In genomic region chr6:81731631-81732030, GRCm38 (mm10) we compare ENCODE assay signal across 28 mouse cellular contexts.
A peak's percentile ranks its signal among the peaks of the same experiment; 100 is the strongest.
DNase-seq lines count a peak whose midpoint lies in the region; ATAC-seq and TF ChIP-seq lines count a peak whose summit lies in the region.
"Had no signal": no experiment of that assay in that cellular context is flagged by ENCODE, and none has a peak within 500 bp of the region (broad histone marks: within the 10 kb centered on the region; RNA-seq: fewer than 3 reads in every experiment).

No protein-coding gene starts in this region.

- no peaks in the 10 kb centered on the region for H3K36me3 ChIP-seq in heart, postnatal 0 days (replicated peaks; ENCODE audit: control insufficient read depth, insufficient read depth, low read length)
- H3K36me3 ChIP-seq: embryonic facial prominence, embryonic 15.5 days; forebrain, embryonic 12.5 days; forebrain, embryonic 15.5 days; G1E; heart, embryonic 15.5 days; hindbrain, embryonic 12.5 days; hindbrain, embryonic 15.5 days had no signal

- TF ChIP-seq EP300 in heart, postnatal 0 days (IDR thresholded peaks at IDR 0.05; ENCODE audit: low read depth) = no peak

- 25% methylated on average over 4 of the region's 5 CpGs for WGBS in heart, postnatal 0 days

- H3K27me3 ChIP-seq in heart, postnatal 0 days (ENCODE audit: control insufficient read depth, insufficient read depth, low read length) = no peaks in the 10 kb centered on the region
- H3K27me3 ChIP-seq: CH12.LX; embryonic facial prominence, embryonic 15.5 days; forebrain, embryonic 12.5 days; forebrain, embryonic 15.5 days; heart, embryonic 15.5 days; hindbrain, embryonic 12.5 days; hindbrain, embryonic 15.5 days had no signal

- TF ChIP-seq CTCF in heart, postnatal 0 days (IDR thresholded peaks at IDR 0.05; ENCODE audit: low read depth) = no peak

- no peak overlapping the region for H3K4me2 ChIP-seq in heart, postnatal 0 days (ENCODE audit: low read depth, low read length)
- H3K4me2 ChIP-seq: embryonic facial prominence, embryonic 15.5 days; forebrain, embryonic 12.5 days; forebrain, embryonic 15.5 days; heart, embryonic 11.5 days; heart, embryonic 15.5 days; hindbrain, embryonic 12.5 days; hindbrain, embryonic 15.5 days had no signal

- no peak overlapping the region for H3K4me3 ChIP-seq in heart, postnatal 0 days (ENCODE audit: low read depth, low read length)
- H3K4me3 ChIP-seq: embryonic facial prominence, embryonic 15.5 days; erythroblast, embryonic 14.5 days; forebrain, embryonic 12.5 days; forebrain, embryonic 15.5 days; heart, adult 2 months; heart, embryonic 15.5 days; hindbrain, embryonic 12.5 days; hindbrain, embryonic 15.5 days had no signal

- H3K9me3 ChIP-seq in heart, postnatal 0 days (replicated peaks; ENCODE audit: control insufficient read depth, low read length) = no peaks in the 10 kb centered on the region
- H3K9me3 ChIP-seq: embryonic facial prominence, embryonic 15.5 days; forebrain, embryonic 12.5 days; forebrain, embryonic 15.5 days; heart, embryonic 15.5 days; hindbrain, embryonic 12.5 days; hindbrain, embryonic 15.5 days had no signal

- H3K4me1 ChIP-seq in heart, postnatal 0 days (ENCODE audit: control insufficient read depth, insufficient read depth) = no peaks in the 10 kb centered on the region
- H3K4me1 ChIP-seq: embryonic facial prominence, embryonic 15.5 days; forebrain, embryonic 12.5 days; forebrain, embryonic 15.5 days; heart, embryonic 15.5 days; hindbrain, embryonic 12.5 days; hindbrain, embryonic 15.5 days had no signal

- no peak overlapping the region for H3K27ac ChIP-seq in heart, postnatal 0 days (ENCODE audit: low read depth)
- H3K27ac ChIP-seq: embryonic facial prominence, embryonic 15.5 days; forebrain, embryonic 12.5 days; forebrain, embryonic 15.5 days; heart, adult 2 months; heart, embryonic 15.5 days; hindbrain, embryonic 12.5 days; hindbrain, embryonic 15.5 days had no signal

- 0 out of 2 replicates have a peak, but pooled peaks have one; percentile 33 for ATAC-seq in heart, postnatal 0 days (ENCODE audit: insufficient read depth, low read depth)
- ATAC-seq: forebrain, embryonic 15.5 days; intestine, postnatal 0 days had no signal

- H3K9ac ChIP-seq in heart, postnatal 0 days (replicated peaks; ENCODE audit: low read depth, low read length) = no peak overlapping the region
- H3K9ac ChIP-seq: embryonic facial prominence, embryonic 15.5 days; forebrain, embryonic 12.5 days; forebrain, embryonic 15.5 days; heart, embryonic 15.5 days; hindbrain, embryonic 12.5 days; hindbrain, embryonic 15.5 days had no signal

- no peak for DNase-seq in heart, postnatal 0 days (ENCODE audit: low spot score)
- DNase-seq in heart, adult 8-10 months (ENCODE audit: low spot score) = no peak
- DNase-seq in 3134 (ENCODE audit: extremely low read depth, insufficient read length, low spot score) (peak; percentile 1), 3T3-L1 (ENCODE audit: low read depth, low spot score) (peak; percentile 9)
- no peak for DNase-seq in frontal cortex, postnatal 10 days (ENCODE audit: low spot score in 2 of 2)
- DNase-seq in embryo, embryonic 10.5 days (ENCODE audit: low spot score) = no peak
- DNase-seq: adrenal gland, adult 2 months; adrenal gland, postnatal 14 days; B cell, adult 2 months; cerebellum, adult 11 months; cerebellum, adult 2 months; cerebellum, adult 9-11 months; cerebellum, postnatal 25 days; embryo, embryonic 11 days; gastrocnemius, postnatal 10 days; gastrocnemius, postnatal 36 days; heart, adult 2 months had no signal

Comparison
In these comparisons a context has a peak if more than half of its experiments do, and no peak if none do; other contexts are left out.
1. DNase-seq: peak in 3134 (single experiment) and 3T3-L1 (single experiment); none in heart, postnatal 0 days (single experiment), heart, adult 8-10 months (single experiment), frontal cortex, postnatal 10 days (0 of 2) and embryo, embryonic 10.5 days (single experiment).